Mouse (Mus musculus): ENCODE measurements around the gene Lpin2.

Gene Lpin2

GRCm38 (mm10) chr17:71182211-71182721, at the start of gene Lpin2:
TSS of gene Lpin2 (plus strand) at chr17:71182560.
- peak in 1 of 2 experiments; percentile 80 for DNase-seq

- no peak for DNase-seq
Measured at GRCm38 (mm10) chr17:71132856-71133439, 49.4 kb upstream of the Lpin2 start.

DNA sequence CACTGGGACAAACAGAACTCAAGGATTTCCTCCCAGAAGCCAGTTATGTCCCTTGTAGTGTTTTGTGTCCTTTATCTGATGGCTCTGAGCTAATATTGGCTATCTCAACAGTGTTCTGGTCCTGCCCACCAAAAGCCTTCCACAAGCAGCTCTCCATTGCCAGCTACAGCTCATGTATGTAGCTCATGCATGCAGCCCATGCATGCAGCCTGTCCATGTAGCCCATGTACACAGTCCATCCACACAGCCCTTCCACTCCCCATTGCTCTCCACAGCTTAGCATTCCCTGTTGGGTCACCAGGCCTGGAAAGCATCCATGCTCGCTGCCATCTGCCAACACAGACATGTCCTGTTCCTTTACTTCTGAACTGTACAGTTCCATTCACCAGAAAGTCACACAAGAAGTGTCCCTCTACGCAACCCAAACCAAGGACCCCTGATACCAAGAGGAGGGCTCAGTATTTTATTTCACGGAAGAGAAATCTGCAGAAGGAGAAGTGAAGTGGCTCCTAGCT, 47.9 kb upstream of the Lpin2 start:
- DNase-seq = peak in 1 of 2 experiments; percentile 46

DNA sequence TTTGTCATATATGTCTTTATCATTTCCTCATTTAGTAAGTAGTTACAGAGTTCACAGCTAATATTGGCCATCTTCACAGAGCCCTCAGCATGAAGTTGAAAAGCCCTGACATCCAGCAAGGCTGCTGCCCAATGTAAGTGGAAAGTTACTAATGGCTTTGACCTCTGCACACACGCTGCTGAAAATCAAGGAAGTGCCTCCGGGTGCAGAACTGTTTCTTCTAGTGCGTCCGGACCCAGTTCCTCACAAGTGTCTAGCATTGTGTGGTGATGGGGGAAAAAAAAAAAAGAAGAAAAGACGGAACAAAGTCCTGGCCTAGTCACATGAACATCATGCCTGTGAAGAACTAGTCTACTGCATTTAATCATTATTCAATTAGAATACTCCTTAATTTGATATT, 47.3 kb upstream of the Lpin2 start:
- peak; percentile 71 to 87 for DNase-seq

- DNase-seq = peak in 1 of 2 experiments; percentile 43
Measured at GRCm38 (mm10) chr17:71135866-71136265, 46.5 kb upstream of the Lpin2 start.

DNA sequence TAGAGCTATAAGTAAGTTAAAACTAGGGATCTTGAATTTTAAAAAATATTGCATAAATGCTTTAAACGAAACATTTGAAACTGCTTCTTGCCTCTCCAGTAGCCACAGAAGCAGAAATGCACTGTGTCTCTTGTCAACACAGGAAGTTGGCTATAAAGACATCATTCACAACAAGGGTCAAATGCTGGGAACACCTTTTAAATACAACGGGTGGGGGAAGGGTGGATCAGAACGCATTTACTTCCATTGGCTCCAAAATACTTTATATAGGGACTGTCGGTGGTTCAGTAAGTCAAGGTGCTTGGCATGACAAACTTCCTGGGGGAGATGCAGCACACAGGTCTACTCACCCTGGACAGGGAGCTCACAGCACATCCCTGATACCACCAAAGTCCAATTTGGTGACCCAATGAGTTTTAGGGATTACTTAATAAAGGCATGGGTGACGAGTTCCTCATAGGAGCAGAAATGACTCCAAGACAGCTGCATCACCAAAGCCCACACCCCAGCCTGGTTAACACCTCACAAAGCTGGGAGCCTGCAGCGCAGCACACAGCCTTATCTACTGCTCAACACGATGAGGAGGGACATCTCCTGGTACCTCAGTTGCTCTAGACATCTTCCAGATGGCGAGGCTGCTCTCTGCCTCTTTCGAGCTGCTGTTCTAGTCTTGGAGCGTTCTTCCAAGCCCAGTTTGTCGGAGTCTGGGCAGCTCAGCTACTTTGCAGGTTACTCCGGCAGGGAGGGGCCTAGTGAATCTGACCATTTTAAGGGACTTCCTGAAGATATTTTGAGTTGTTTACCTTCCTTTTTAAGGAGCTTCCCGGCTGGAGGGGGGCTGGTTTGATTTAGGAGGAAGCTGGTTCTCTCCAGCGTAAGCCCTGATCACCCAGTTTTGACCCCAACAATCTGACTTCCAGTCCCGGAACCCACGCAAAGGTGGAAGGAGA, 45.7 kb upstream of the Lpin2 start:
- no peak for DNase-seq

DNA sequence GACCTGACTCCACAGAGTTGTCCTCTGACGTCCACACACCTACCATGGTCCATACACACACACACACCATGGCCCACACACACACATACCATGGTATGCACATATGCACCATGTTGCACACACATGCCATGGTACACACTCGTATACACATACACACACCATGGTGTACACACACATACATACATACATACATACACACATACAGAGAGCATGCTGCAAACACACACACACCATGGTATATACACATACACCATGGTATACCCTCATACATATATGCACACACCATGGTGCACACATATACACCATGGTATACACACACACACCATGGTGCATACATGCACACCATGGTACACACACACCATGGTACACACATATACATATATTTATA, 45.0 kb upstream of the Lpin2 start:
- DNase-seq = no peak

DNA sequence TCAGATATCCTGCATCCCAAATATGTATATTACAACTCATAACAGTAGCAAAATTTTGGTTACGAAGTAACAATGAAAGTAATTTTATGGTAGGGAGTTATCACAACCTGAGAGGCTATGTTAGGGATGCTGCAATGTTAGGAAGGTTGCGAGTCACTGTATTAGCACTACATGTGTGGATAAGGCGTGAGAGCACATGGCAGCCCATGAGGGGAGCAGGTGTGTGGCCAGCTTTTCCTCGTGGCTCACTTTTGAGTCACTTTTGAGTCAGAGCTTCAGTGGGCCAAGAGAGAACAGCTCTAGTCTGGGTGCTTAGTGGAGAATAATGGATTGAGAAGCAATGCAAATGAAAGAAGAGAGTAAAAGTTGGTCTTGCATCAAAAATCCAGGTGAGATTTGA, 40.3 kb upstream of the Lpin2 start:
- no peak for DNase-seq

DNA sequence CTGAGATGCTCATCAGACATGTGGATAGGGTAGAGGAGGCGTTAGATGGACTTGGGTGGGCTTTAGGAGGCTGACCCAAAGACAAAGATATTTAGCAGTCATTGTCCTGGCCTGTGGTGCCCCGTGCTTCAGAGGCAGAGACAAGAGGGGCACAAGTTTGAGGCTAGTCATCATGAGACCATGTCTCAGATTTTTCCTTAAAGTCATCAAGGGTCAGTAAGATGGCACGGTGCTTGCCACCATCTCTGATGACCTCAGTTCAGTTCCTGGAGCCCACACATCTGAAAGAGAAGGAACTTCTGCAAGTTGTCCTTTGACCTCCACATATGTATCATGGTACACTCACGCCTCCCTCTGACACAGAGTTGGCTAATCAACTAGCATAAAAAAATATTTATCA, 39.2 kb upstream of the Lpin2 start:
- no peak for DNase-seq

- no peak for DNase-seq
Measured at GRCm38 (mm10) chr17:71144322-71145116, 37.8 kb upstream of the Lpin2 start.

GRCm38 (mm10) chr17:71145248-71145961, 37.0 kb upstream of the Lpin2 start:
- no peak for DNase-seq

GRCm38 (mm10) chr17:71153356-71153755, 29.0 kb upstream of the Lpin2 start:
- no peak for DNase-seq

DNA sequence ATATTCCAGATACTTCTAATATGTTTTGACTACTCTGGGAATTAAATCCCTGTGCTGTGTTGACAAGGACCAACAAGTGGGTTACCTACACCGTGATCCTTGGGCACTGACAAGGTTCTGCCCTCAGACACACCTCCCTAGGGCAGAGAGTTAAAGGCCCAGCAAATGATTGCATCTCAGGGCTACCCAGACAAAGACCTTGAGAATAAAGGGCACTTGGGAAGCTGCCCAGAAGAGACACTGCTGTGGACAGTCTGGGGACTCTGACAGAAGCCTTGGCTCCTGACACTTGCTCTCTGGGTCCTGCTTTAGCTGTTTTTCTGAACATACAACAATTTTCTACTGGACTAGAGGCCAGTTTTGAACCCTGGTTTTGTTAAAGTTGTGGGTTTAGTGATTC, 27.1 kb upstream of the Lpin2 start:
- peak; percentile 76 to 81 for DNase-seq

DNA sequence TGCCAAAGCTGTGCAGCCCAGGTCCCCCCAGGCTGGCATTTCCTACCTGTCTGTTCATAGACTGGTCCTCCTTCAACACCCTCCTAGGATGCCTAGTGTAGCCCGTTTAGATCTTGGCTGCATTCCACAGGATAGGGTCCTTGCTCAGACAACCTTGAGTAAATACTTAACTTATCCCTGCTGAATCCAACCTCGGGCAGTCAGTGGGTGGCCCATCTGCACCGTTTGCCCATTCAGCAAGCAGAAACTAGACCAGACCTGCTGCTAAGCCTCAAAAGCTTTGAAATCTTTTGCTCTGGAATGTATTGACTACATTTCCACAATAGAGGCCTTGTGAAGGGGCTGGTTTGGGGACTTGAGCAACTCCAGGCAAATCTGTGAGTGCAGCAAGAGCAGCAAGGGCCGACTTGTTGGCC, 23.2 kb upstream of the Lpin2 start:
- peak; percentile 82 to 91 for DNase-seq

DNA sequence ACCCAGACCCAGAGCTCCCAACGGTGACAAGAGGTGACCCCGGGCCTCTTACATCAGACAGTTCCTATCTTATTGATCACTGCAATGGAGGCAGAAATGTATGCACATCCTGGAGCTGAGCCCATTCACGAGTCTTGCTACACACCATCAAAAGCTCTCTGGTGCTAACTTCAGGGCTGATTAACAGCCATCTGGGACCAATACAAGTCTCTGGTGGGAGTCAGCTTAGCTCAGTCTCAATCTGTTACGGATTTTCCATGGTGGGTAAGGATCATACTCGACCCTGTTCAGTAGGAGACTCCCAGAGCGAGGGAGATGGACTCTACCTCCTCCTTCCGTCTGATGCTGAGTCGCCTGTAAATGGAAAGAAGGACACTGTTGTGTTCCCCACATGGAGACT, 22.6 kb upstream of the Lpin2 start:
- no peak for DNase-seq

DNA sequence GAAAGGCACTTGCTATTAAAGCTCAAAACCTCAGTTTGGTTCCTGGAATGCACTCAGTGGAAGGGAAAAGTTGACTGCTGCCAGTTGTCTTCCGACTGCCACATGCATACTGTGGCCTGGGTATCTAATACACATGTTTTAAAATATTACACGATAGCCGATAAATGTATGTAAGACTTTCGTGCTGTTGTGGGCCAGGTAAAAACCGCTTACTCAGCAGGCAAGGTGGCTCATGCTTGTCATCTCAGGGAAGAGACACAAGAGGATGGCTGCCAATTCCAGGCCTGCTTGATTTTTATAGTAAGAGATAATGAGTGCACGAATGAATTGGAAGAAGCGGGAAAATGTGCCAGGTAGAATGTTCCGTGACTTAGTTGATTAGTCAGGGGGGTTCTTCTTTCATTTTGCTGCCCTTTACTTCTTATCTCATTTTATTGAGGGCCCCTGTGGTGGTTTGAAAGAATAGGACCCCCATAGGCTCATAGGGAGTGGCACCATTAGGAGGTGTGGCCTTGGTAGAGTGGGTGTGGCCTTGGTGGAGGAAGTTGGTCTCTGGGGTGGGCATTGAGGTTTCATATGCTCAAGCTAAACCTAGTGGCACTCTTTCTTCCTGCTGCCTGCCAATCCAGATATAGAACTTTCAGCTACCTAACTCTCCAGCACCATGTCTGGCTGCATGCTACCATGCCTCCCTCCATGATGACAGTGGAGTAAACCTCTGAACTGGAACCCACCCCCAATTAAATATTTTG, 21.9 kb upstream of the Lpin2 start:
- no peak for DNase-seq

GRCm38 (mm10) chr17:71164991-71165390, 17.4 kb upstream of the Lpin2 start:
- peak in 1 of 2 experiments; percentile 53 for DNase-seq

DNA sequence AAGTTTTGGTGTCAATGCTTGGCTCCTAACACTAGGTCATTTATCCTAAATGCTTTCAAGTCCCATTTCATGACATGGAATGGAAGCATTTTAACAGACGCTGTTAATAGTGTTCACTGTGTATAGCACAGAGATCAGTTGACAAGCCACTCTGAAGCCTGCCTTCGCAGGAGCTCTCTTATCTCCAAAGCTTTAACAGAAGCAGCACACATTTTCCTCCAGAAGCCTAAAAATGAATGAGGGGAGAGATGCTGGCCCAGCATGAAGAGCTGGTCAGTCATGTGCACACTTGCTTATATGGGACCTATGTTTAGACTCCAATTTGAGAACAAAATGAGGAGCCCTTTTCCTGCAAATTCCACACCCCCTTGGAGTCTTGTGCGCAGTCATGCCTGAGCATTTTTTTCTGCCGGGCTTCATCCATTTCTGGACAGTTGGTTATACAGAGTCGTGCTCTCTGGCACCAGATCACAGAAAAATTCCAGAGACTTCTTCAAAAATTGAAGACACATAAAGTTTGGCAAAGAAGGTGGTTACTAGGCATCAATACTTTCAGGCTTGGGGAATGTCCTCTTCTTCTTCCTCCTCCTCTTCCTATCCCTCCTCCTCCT, 14.1 kb upstream of the Lpin2 start:
- no peak for DNase-seq

- peak in 1 of 2 experiments; percentile 56 for DNase-seq
Measured at GRCm38 (mm10) chr17:71168846-71169245, 13.5 kb upstream of the Lpin2 start.

DNA sequence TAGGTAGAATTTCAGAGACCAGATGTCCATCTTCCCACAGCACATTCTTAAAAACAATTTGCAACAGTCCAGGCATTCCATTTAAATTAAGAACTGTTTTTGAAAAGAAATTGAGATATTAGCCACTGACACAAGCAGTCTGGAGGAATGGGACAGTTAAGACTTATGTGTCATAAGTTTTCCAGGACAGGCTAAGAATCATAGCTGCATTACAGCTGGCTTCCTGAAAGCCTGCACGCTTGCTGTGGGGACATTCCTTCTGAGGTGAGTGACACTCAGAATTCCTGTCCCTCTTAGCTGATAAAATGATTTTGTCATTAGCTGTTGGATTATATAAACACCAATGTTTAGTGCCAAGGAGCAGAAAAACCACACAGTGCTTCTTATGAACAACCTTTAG, 12.7 kb upstream of the Lpin2 start:
- DNase-seq = no peak

DNA sequence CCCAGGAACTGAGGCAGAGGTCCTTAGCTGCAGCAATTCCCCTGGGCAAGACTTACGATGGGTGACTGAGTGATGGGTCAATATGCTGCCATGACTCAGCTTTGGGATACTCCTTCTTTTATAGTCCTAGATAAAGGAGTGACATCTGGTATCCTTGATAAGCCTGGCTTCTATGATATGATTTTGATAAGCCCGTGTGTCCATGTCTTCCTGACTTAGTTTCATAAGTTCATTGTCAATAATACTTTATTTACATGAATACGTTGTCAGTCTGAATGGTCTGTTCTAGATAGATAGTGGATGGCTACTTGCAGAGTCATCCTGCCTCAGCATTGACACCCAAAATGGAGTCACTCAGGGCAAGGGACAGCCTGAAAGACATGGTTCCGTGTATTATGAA, 11.2 kb upstream of the Lpin2 start:
- no peak for DNase-seq
